Mouse (Mus musculus): ENCODE measurements around the gene Macrod1.

GRCm38 (mm10) chr19:7140373-7140772 lies 83.8 kb downstream of the Macrod1 start:
- TF ChIP-seq CTCF (IDR thresholded peaks at IDR 0.05; ENCODE audit: borderline replicate concordance, insufficient read depth, low read depth, low read length) (no peak), POLR2A (IDR thresholded peaks at IDR 0.05; ENCODE audit: borderline replicate concordance, insufficient read depth, low read length) (no peak)
